In the genomic region with DNA sequence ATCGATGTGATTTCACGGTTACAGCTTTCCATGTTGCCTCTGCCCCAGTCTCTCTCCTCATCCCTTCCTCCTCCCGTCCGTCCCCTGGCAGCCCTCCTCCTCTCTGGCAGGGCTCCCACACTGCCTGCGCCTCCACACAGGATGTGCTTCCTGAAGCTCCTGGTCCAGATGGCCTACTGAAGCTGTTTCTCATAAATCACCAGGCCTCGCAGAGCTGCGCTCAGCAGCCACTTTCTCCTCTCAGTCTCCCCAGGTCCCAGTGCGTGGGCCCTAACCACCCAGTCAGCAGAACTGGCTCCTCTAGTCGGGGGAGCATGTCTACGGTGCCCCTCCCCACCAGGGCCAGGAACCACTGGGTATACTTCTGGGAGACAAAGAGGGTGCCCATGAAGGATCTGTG, we compare ENCODE assay signal across 7 mouse cellular contexts.
DNase-seq lines count a peak whose midpoint lies in the region; ATAC-seq and TF ChIP-seq lines count a peak whose summit lies in the region.

No protein-coding gene starts in this region.

- H3K4me1 ChIP-seq in hindbrain, embryonic 16.5 days (ENCODE audit: control insufficient read depth, insufficient read depth, low read depth, low read length): 0 out of 2 replicates have a peak, but pooled peaks cover 4% of the 10 kb centered on the region

- DNase-seq in adrenal gland, adult 2 months: peak; percentile 64
- DNase-seq in brain, embryonic 14.5 days (ENCODE audit: low read depth): peak; percentile 80
- peak; percentile 89 to 93 for DNase-seq in frontal cortex, postnatal 36 days (ENCODE audit: low spot score in 2 of 2)
- peak; percentile 81 to 82 for DNase-seq in layer of hippocampus, postnatal 36 days
- peak; percentile 41 for DNase-seq in lung, postnatal 36 days
- DNase-seq in spleen, adult 12 weeks (ENCODE audit: low spot score): no peak

- no peaks in the 10 kb centered on the region for H3K9me3 ChIP-seq in hindbrain, embryonic 16.5 days (ENCODE audit: control insufficient read depth, low read length)

- no peak overlapping the region for H3K4me2 ChIP-seq in hindbrain, embryonic 16.5 days (ENCODE audit: low read length)

- no peaks in the 10 kb centered on the region for H3K36me3 ChIP-seq in hindbrain, embryonic 16.5 days (ENCODE audit: control insufficient read depth, insufficient read depth, low read length)

- H3K9ac ChIP-seq in hindbrain, embryonic 16.5 days (ENCODE audit: low read depth, low read length): no peak overlapping the region

- no peak overlapping the region for H3K4me3 ChIP-seq in hindbrain, embryonic 16.5 days (ENCODE audit: low read length)

- no peak for TF ChIP-seq CTCF in brain, embryonic 14.5 days (IDR thresholded peaks at IDR 0.05; ENCODE audit: borderline replicate concordance, extremely low read depth, insufficient read depth, insufficient read length)

- ATAC-seq in hindbrain, embryonic 16.5 days: peak; percentile 67

- H3K27me3 ChIP-seq in hindbrain, embryonic 16.5 days (replicated peaks; ENCODE audit: control insufficient read depth, insufficient read depth, low read length): no peaks in the 10 kb centered on the region

- TF ChIP-seq POLR2A in brain, embryonic 14.5 days (IDR thresholded peaks at IDR 0.05; ENCODE audit: borderline replicate concordance, extremely low read depth, insufficient read depth, insufficient read length, poor library complexity, severe bottlenecking): no peak

- no peak overlapping the region for H3K27ac ChIP-seq in hindbrain, embryonic 16.5 days (ENCODE audit: low read depth, low read length)

- 45% methylated on average over 10 of the region's 10 CpGs for WGBS in hindbrain, embryonic 16.5 days
